Mouse (Mus musculus) midbrain, embryonic 14.5 days (tissue): ENCODE measurements at regions not wholly inside any gene's neighbourhood (a gene's known extent, or its start where the extent isn't known, plus 50 kb on each side); places are given as distances from the start of the nearest gene placed in this dataset.
A peak's percentile ranks its signal among the peaks of the same experiment; 100 is the strongest.

Source experiments
- ATAC-seq: fragments of 200-750 bp; cut with Nextera tagmentation; 2 replicates; pipeline ENCODE4 v1.8.0; 2017; ENCODE audit warnings: moderate number of reproducible peaks, moderate library complexity; ENCODE audit not compliant: low FRiP score, low TSS enrichment
- DNase-seq: peaks from one replicate; pipeline ENCODE4 v3.0.0-alpha.2; 2015
- H3K27ac ChIP-seq: fragments of 300-500 bp; sonication (generic); replicated peaks from 2 replicates; pipeline ENCODE4 v1.5.1; 2014; ENCODE audit warnings: mild to moderate bottlenecking, low read depth, low read length, moderate library complexity
- H3K27me3 ChIP-seq: fragments of 300-500 bp; sonication (generic); 2 replicates; pipeline ENCODE4 v1.6.1; 2014; ENCODE audit warnings: low read length, control low read depth, mixed read lengths; ENCODE audit not compliant: control insufficient read depth, insufficient read depth
- H3K36me3 ChIP-seq: fragments of 300-500 bp; sonication (generic); 2 replicates; pipeline ENCODE4 v1.6.1; 2014; ENCODE audit warnings: low read length, control low read depth; ENCODE audit not compliant: control insufficient read depth, insufficient read depth
- H3K4me1 ChIP-seq: fragments of 300-500 bp; sonication (generic); 2 replicates; pipeline ENCODE4 v1.6.1; 2014; ENCODE audit warnings: mild to moderate bottlenecking, antibody characterized with exemption, low read length, control low read depth; ENCODE audit not compliant: control insufficient read depth, insufficient read depth
- H3K4me2 ChIP-seq: fragments of 300-500 bp; sonication (generic); 2 replicates; pipeline ENCODE4 v1.6.1; 2014; ENCODE audit warnings: mild to moderate bottlenecking, low read length, moderate library complexity
- H3K4me3 ChIP-seq: fragments of 300-500 bp; sonication (generic); replicated peaks from 2 replicates; pipeline ENCODE4 v1.5.1; 2014; ENCODE audit warnings: low read depth, low read length
- H3K9ac ChIP-seq: fragments of 300-500 bp; sonication (generic); replicated peaks from 2 replicates; pipeline ENCODE4 v1.6.1; 2014; ENCODE audit warnings: mild to moderate bottlenecking, low read length, moderate library complexity
- H3K9me3 ChIP-seq: fragments of 300-500 bp; sonication (generic); 2 replicates; pipeline ENCODE4 v1.6.1; 2016; ENCODE audit warnings: low read length, control low read depth, mixed read lengths; ENCODE audit not compliant: control insufficient read depth
- WGBS: fragments of 180-500 bp; shearing (Covaris S2); extraction: QIAGEN DNeasy Blood & Tissue Kit; methylation state at CpG from one replicate; pipeline ENCODE4 v1.1.7; 2014; 5-methylcytosine and 5-hydroxymethylcytosine counted together

DNA sequence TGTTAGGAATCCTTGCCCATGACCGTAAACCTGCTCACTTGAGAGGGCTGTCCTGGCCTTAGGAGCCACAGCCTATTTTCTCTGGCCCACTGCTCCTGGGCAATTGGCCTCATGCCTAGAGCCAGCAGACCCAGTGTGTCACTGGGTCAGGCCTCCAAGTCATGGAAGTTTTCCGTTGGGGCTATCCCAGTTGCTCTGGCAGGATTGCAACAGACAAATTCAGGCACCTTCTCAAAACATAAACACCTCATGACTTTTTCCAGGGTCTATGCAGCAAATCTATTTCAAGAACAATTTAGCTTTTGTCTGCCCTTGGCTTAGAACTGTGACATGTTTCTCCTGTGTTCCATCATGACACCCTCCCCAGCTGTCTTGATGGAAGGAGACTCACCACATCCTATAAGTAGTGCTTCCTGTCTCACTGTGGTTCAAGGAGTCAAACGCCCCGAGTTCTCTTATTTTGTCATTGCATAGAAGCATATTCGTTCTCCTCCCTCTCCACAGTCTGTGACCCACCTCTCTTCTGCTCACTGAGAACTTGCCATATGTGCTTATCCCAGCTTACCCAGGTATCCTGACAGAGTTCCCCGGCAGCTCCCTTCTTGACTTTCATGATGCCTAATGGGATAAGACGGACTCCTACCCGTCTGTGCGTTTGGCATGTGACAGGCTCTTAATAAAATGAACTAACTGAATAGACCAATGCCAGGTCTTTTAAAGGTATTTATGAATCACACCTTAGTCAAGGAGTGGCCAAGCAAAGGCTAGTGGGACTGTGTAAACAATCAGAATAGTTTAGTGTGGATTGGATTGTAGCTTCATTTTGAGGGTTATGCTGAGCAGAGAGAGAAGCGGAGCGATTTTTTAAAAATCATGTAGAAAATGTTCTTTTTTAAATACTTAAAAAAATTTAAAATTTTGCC is 108.2 kb upstream of the Serp2 start:
- no peak for ATAC-seq
- H3K4me3 ChIP-seq = no peak overlapping the region
- no peak overlapping the region for H3K9ac ChIP-seq
- WGBS = 90% methylated on average over 11 of the region's 11 CpGs
- H3K4me2 ChIP-seq = no peak overlapping the region
- no peak overlapping the region for H3K27ac ChIP-seq
- H3K27me3 ChIP-seq = no peaks in the 10 kb centered on the region
- no peaks in the 10 kb centered on the region for H3K36me3 ChIP-seq
- no peaks in the 10 kb centered on the region for H3K4me1 ChIP-seq
- no peaks in the 10 kb centered on the region for H3K9me3 ChIP-seq
- DNase-seq = no peak

DNA sequence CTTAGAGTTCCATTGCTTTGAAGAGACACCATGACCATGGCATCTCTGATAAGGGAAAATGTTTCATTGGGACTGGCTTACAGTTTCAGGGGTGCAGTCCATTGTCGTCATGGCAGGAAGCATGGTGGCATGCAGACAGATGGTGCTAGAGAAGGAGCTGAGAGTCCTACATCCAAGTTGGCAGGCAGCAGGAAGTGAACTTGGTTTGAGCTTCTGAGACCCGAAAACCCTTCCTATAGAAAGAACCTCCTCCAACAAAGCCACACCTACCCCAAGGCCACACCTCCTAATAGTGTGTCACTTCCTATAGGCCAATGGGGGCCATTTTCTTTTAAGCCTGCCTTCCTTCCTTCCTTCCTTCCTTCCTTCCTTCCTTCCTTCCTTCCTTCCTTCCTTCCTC is 107.1 kb upstream of the Serp2 start:
- no peak overlapping the region for H3K4me2 ChIP-seq
- no peaks in the 10 kb centered on the region for H3K9me3 ChIP-seq
- H3K4me3 ChIP-seq = no peak overlapping the region
- no peaks in the 10 kb centered on the region for H3K27me3 ChIP-seq
- DNase-seq (no peak), ATAC-seq (no peak)
- H3K27ac ChIP-seq = no peak overlapping the region
- H3K9ac ChIP-seq = no peak overlapping the region
- 96% methylated on average over 2 of the region's 2 CpGs for WGBS
- 0 out of 2 replicates have a peak, but pooled peaks cover 4% of the 10 kb centered on the region for H3K4me1 ChIP-seq
- H3K36me3 ChIP-seq = no peaks in the 10 kb centered on the region

- H3K27me3 ChIP-seq = no peaks in the 10 kb centered on the region
- H3K9me3 ChIP-seq = no peaks in the 10 kb centered on the region
- no peak overlapping the region for H3K27ac ChIP-seq
- peaks cover 12% of the 10 kb centered on the region for H3K4me1 ChIP-seq
- DNase-seq (no peak), ATAC-seq (no peak)
- 88% methylated on average over 7 of the region's 7 CpGs for WGBS
- no peak overlapping the region for H3K4me2 ChIP-seq
- no peaks in the 10 kb centered on the region for H3K36me3 ChIP-seq
- H3K4me3 ChIP-seq = no peak overlapping the region
- no peak overlapping the region for H3K9ac ChIP-seq
These were observed 106.2 kb upstream of the Serp2 start for GRCm38 (mm10) chr14:76662871-76663270.

GRCm38 (mm10) chr14:76660906-76661305 is 104.2 kb upstream of the Serp2 start:
- Histone ChIP-seq H3K4me1 (peaks cover 22% of the 10 kb centered on the region), H3K9me3 (no peaks in the 10 kb centered on the region), H3K4me2 (no peak overlapping the region), H3K9ac (no peak overlapping the region), H3K27me3 (no peaks in the 10 kb centered on the region), H3K4me3 (no peak overlapping the region), H3K27ac (no peak overlapping the region), H3K36me3 (no peaks in the 10 kb centered on the region)
- ATAC-seq (no peak), DNase-seq (no peak)
- WGBS = 86% methylated on average over 2 of the region's 2 CpGs

- Histone ChIP-seq H3K4me3 (no peak overlapping the region), H3K36me3 (no peaks in the 10 kb centered on the region), H3K9me3 (no peaks in the 10 kb centered on the region), H3K4me1 (peaks cover 22% of the 10 kb centered on the region), H3K27me3 (no peaks in the 10 kb centered on the region; the same call in 1 of the 2 replicates), H3K4me2 (no peak overlapping the region), H3K27ac (no peak overlapping the region), H3K9ac (no peak overlapping the region)
- no peak for ATAC-seq
- 62% methylated on average over 15 of the region's 15 CpGs for WGBS
- DNase-seq = peak; percentile 36
These were observed 102.3 kb upstream of the Serp2 start for GRCm38 (mm10) chr14:76658952-76659502.

DNA sequence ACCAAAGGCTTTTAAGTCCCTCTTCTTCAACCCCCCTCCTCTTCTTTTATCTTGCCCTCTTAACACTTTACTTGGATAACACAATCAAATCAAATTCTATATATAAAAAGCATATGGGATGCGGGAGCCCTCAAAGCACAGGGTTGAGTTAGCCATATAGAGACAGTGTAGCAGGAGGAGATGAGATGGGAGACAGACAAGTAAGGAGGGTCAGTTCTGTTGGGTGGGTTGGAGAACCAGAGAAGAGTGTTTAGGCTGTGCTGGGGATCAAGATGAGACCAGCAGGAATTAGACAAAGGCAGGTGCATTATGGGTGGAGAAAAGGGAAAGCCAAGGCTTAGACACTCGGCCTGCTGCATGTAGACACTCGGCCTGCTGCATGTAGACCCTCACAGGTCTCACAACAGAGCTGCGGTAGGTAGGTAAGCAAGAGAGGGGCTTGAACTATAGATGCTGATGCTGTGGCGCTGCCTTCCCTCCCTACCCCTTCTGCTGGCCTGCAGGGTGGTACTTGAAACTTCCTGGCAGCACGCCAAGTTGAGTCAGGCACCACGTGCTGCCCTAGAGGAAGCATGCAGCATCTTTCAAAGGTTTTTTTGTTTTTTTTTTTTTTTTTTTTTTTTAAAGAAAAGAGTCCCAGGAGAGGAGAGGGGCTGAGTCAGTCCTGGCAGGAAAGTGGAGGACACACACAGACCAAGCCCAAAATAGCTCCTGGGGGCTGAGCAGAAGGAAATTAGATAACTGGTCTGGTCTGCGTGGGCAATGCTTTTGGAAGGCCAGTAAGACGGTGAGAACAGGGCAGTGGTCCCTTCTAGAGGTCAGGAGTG is 101.3 kb upstream of the Serp2 start:
- peaks cover 22% of the 10 kb centered on the region for H3K4me1 ChIP-seq
- 20% methylated on average over 9 of the region's 9 CpGs for WGBS
- peak overlapping the region; percentile 65 for H3K27ac ChIP-seq
- peak overlapping the region; percentile 2; the same call in 1 of the 2 replicates for H3K4me2 ChIP-seq
- peak; percentile 91 for DNase-seq
- H3K9me3 ChIP-seq = no peaks in the 10 kb centered on the region
- peak; percentile 79 for ATAC-seq
- no peaks in the 10 kb centered on the region for H3K36me3 ChIP-seq
- no peak overlapping the region for H3K9ac ChIP-seq
- no peaks in the 10 kb centered on the region; the same call in 1 of the 2 replicates for H3K27me3 ChIP-seq
- H3K4me3 ChIP-seq = no peak overlapping the region

- no peak overlapping the region for H3K4me3 ChIP-seq
- no peaks in the 10 kb centered on the region for H3K9me3 ChIP-seq
- H3K36me3 ChIP-seq = no peaks in the 10 kb centered on the region
- H3K27me3 ChIP-seq = no peaks in the 10 kb centered on the region; the same call in 1 of the 2 replicates
- H3K9ac ChIP-seq = no peak overlapping the region
- peak overlapping the region; percentile 2; the same call in 1 of the 2 replicates for H3K4me2 ChIP-seq
- DNase-seq (peak; percentile 70), ATAC-seq (peak; percentile 65)
- WGBS = 19% methylated on average over 7 of the region's 7 CpGs
- H3K4me1 ChIP-seq = peaks cover 22% of the 10 kb centered on the region
- peak overlapping the region; percentile 65 for H3K27ac ChIP-seq
These were observed 100.7 kb upstream of the Serp2 start for GRCm38 (mm10) chr14:76657375-76657774.

DNA sequence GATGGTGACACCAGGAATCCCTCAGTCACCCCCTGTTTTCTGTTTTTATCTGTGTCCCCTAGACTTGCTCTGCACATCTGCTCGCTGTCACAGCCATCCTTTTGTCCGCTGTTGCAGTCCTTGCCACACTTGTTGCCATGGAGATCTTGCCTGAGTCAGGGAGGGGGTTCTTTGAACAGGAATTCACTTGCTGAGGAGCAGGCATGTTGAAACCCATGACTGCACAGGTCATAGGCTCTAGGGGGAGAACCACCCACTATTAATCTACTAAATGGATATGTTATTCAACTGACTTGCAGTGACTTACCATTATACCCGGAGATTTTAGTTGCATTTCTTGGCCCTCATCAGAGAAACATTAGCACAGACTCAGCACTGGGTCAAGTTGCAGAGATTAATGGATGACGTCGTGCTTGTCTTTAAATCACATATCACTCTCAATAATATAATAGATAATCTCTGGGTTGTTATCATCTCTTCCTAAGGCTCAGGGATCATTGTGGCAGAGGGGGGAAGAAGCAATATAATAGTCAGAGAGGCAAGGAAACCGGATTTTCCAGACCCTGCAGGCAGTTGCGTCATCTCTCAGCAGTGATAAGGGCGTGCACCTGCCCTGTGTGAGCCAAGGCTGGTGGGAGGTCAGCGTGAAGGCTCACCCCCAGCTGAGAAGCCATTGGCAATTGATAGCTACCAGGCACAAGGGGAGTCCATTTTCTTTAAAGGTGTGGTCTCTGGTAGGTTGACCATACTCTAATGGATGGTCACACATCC is 95.9 kb upstream of the Serp2 start:
- no peak overlapping the region for H3K4me3 ChIP-seq
- no peak overlapping the region for H3K9ac ChIP-seq
- DNase-seq (peak; percentile 74), ATAC-seq (no peak)
- H3K4me2 ChIP-seq = no peak overlapping the region
- H3K27me3 ChIP-seq = no peaks in the 10 kb centered on the region; the same call in 1 of the 2 replicates
- H3K27ac ChIP-seq = peak overlapping the region; percentile 34; the same call in 1 of the 2 replicates
- H3K9me3 ChIP-seq = no peaks in the 10 kb centered on the region; the same call in 1 of the 2 replicates
- H3K4me1 ChIP-seq = peaks cover 13% of the 10 kb centered on the region
- H3K36me3 ChIP-seq = no peaks in the 10 kb centered on the region
- WGBS = 37% methylated on average over 9 of the region's 9 CpGs
